Comparison of ENCODE assay signal across 9 mouse cellular contexts in genomic region chr6:146429694-146430380, GRCm38 (mm10).
DNase-seq lines count a peak whose midpoint lies in the region; ATAC-seq and TF ChIP-seq lines count a peak whose summit lies in the region.
"Had no signal": no experiment of that assay in that cellular context is flagged by ENCODE, and none has a peak within 500 bp of the region (broad histone marks: within the 10 kb centered on the region; RNA-seq: fewer than 3 reads in every experiment).

No protein-coding gene starts in this region.

- H3K36me3 ChIP-seq in midbrain, embryonic 11.5 days (ENCODE audit: control insufficient read depth, insufficient read depth, low read length) = no peaks in the 10 kb centered on the region
- no peaks in the 10 kb centered on the region for H3K36me3 ChIP-seq in midbrain, embryonic 16.5 days (ENCODE audit: control insufficient read depth, insufficient read depth, low read length)
- H3K36me3 ChIP-seq in liver, embryonic 16.5 days (ENCODE audit: control insufficient read depth, insufficient read depth) = no peaks in the 10 kb centered on the region
- H3K36me3 ChIP-seq: heart, embryonic 15.5 days had no signal

- no peak overlapping the region for H3K4me2 ChIP-seq in midbrain, embryonic 11.5 days
- no peak overlapping the region for H3K4me2 ChIP-seq in midbrain, embryonic 16.5 days (ENCODE audit: low read length)
- H3K4me2 ChIP-seq in liver, embryonic 16.5 days (ENCODE audit: low read depth, low read length) = no peak overlapping the region
- H3K4me2 ChIP-seq: heart, embryonic 15.5 days had no signal

- H3K27ac ChIP-seq in midbrain, embryonic 11.5 days (ENCODE audit: low read depth, low read length) = no peak overlapping the region
- no peak overlapping the region for H3K27ac ChIP-seq in midbrain, embryonic 16.5 days (ENCODE audit: low read length)
- no peak overlapping the region for H3K27ac ChIP-seq in liver, embryonic 16.5 days (ENCODE audit: low read length)
- H3K27ac ChIP-seq in olfactory bulb, adult 2 months (ENCODE audit: insufficient read depth, low read depth, low read length) = no peak overlapping the region
- H3K27ac ChIP-seq: heart, embryonic 15.5 days had no signal

- TF ChIP-seq CTCF in Patski (IDR thresholded peaks at IDR 0.05) = peak; percentile 48
- TF ChIP-seq CTCF in olfactory bulb, adult 2 months (IDR thresholded peaks at IDR 0.05; ENCODE audit: insufficient read depth, low read depth, low read length) = peak; percentile 25; the same call in 1 of the 2 replicates

- ATAC-seq in midbrain, embryonic 11.5 days (ENCODE audit: low FRiP score) = peak; percentile 74; the same call in 1 of the 2 replicates
- no peak for ATAC-seq in midbrain, embryonic 16.5 days
- no peak for ATAC-seq in Patski
- ATAC-seq in inflammation-experienced regulatory T-cells, adult 6 months = peak; percentile 57
- ATAC-seq in liver, embryonic 16.5 days (ENCODE audit: low read depth) = peak; percentile 51; the same call in 1 of the 2 replicates

- no peak overlapping the region for H3K9ac ChIP-seq in midbrain, embryonic 11.5 days (ENCODE audit: low read length)
- H3K9ac ChIP-seq in midbrain, embryonic 16.5 days (ENCODE audit: low read depth, low read length) = no peak overlapping the region
- no peak overlapping the region for H3K9ac ChIP-seq in liver, embryonic 16.5 days (ENCODE audit: low read depth, low read length)
- H3K9ac ChIP-seq: heart, embryonic 15.5 days had no signal

- H3K4me1 ChIP-seq in midbrain, embryonic 11.5 days (ENCODE audit: control insufficient read depth, insufficient read depth, low read length) = no peaks in the 10 kb centered on the region
- no peaks in the 10 kb centered on the region for H3K4me1 ChIP-seq in midbrain, embryonic 16.5 days (ENCODE audit: control insufficient read depth, insufficient read depth, low read length)
- no peaks in the 10 kb centered on the region for H3K4me1 ChIP-seq in liver, embryonic 16.5 days (ENCODE audit: control insufficient read depth, low read depth, low read length)
- peaks cover 6% of the 10 kb centered on the region for H3K4me1 ChIP-seq in olfactory bulb, adult 2 months (ENCODE audit: control insufficient read depth, insufficient read depth, low read length)

- peak; percentile 87 for DNase-seq in midbrain, embryonic 11.5 days (ENCODE audit: low spot score, missing footprints)
- no peak for DNase-seq in Patski (ENCODE audit: low read depth, low spot score)
- DNase-seq in embryo, embryonic 11 days = peak; percentile 57
- no peak for DNase-seq in frontal cortex, postnatal 25 days (ENCODE audit: low spot score in 2 of 2)

- CTCF ChIA-PET in Patski (lab: Charles Lee) = no interaction called here

- TF ChIP-seq POLR2A in olfactory bulb, adult 2 months (IDR thresholded peaks at IDR 0.05; ENCODE audit: insufficient read depth, low read depth, low read length) = no peak

- in situ Hi-C loops in Patski (cut with MboI; ENCODE audit: low pct_unique_long_range_greater_than_20kb) = no loop called here

- H3K4me3 ChIP-seq in midbrain, embryonic 11.5 days (ENCODE audit: low read depth, low read length) = no peak overlapping the region
- no peak overlapping the region for H3K4me3 ChIP-seq in midbrain, embryonic 16.5 days (ENCODE audit: low read depth, low read length)
- no peak overlapping the region for H3K4me3 ChIP-seq in liver, embryonic 16.5 days (ENCODE audit: low read depth, low read length)
- no peak overlapping the region for H3K4me3 ChIP-seq in olfactory bulb, adult 2 months (ENCODE audit: insufficient read depth, low read depth, low read length)
- H3K4me3 ChIP-seq: heart, embryonic 15.5 days had no signal

- WGBS in midbrain, embryonic 11.5 days = 54% methylated on average over 9 of the region's 9 CpGs
- whole genome bisulfite sequencing in midbrain, embryonic 16.5 days = 58% methylated on average over 9 of the region's 9 CpGs
- WGBS in liver, embryonic 16.5 days (ENCODE audit: insufficient replicate concordance) = 42% methylated on average over 9 of the region's 9 CpGs
- 71% methylated on average over 9 of the region's 9 CpGs for WGBS in olfactory bulb, adult 2 months

- H3K9me3 ChIP-seq in midbrain, embryonic 11.5 days (ENCODE audit: control insufficient read depth, low read length) = no peaks in the 10 kb centered on the region
- no peaks in the 10 kb centered on the region for H3K9me3 ChIP-seq in midbrain, embryonic 16.5 days (replicated peaks; ENCODE audit: control insufficient read depth, low read length, poor library complexity, severe bottlenecking)
- H3K9me3 ChIP-seq in liver, embryonic 16.5 days (replicated peaks; ENCODE audit: control insufficient read depth, low read length) = no peaks in the 10 kb centered on the region
- H3K9me3 ChIP-seq: heart, embryonic 15.5 days had no signal

- POLR2A ChIA-PET in Patski (lab: Charles Lee) = no interaction called here

- no peaks in the 10 kb centered on the region for H3K27me3 ChIP-seq in midbrain, embryonic 11.5 days (ENCODE audit: control insufficient read depth, insufficient read depth, low read length)
- no peaks in the 10 kb centered on the region for H3K27me3 ChIP-seq in midbrain, embryonic 16.5 days (ENCODE audit: control insufficient read depth, insufficient read depth, low read depth, low read length)
- H3K27me3 ChIP-seq in Patski = no peaks in the 10 kb centered on the region
- H3K27me3 ChIP-seq in liver, embryonic 16.5 days (ENCODE audit: control insufficient read depth, insufficient read depth, low read depth, low read length) = no peaks in the 10 kb centered on the region
- H3K27me3 ChIP-seq: heart, embryonic 15.5 days had no signal

Comparison
In these comparisons a context has a peak if more than half of its experiments do, and no peak if none do; other contexts are left out.
1. ATAC-seq: peak in midbrain, embryonic 11.5 days (single experiment), inflammation-experienced regulatory T-cells, adult 6 months (single experiment) and liver, embryonic 16.5 days (single experiment); none in midbrain, embryonic 16.5 days (single experiment) and Patski (single experiment).
2. DNase-seq: peak in midbrain, embryonic 11.5 days (single experiment) and embryo, embryonic 11 days (single experiment); none in Patski (single experiment) and frontal cortex, postnatal 25 days (0 of 2).